Mouse (Mus musculus) intestine, embryonic 16.5 days (tissue): ENCODE measurements around the gene Fads2. TPM values are rescaled to one million over a fixed set of nuclear protein-coding genes. Genes with fewer than 3 reads are reported as not detected.
A peak's percentile ranks its signal among the peaks of the same experiment; 100 is the strongest.

Experiments
- ATAC-seq: fragments of 200-750 bp; cut with Nextera tagmentation; 2 replicates; pipeline ENCODE4 v1.8.0; 2017; ENCODE audit warnings: moderate TSS enrichment, moderate library complexity
- H3K27ac ChIP-seq: fragments of 300-500 bp; sonication (generic); 2 replicates; pipeline ENCODE4 v1.5.1; 2014; ENCODE audit warnings: mild to moderate bottlenecking, low read length
- H3K27me3 ChIP-seq: fragments of 300-500 bp; sonication (generic); replicated peaks from 2 replicates; pipeline ENCODE4 v1.6.1; 2014; ENCODE audit warnings: low read length, control low read depth, mixed read lengths; ENCODE audit not compliant: control insufficient read depth, insufficient read depth
- H3K36me3 ChIP-seq: fragments of 300-500 bp; sonication (generic); 2 replicates; pipeline ENCODE4 v1.6.1; 2014; ENCODE audit warnings: low read length, control low read depth; ENCODE audit not compliant: control insufficient read depth, insufficient read depth
- H3K4me1 ChIP-seq: fragments of 300-500 bp; sonication (generic); 2 replicates; pipeline ENCODE4 v1.6.1; 2014; ENCODE audit warnings: low read length, control low read depth, mixed read lengths; ENCODE audit not compliant: control insufficient read depth, insufficient read depth
- H3K4me2 ChIP-seq: fragments of 300-500 bp; sonication (generic); 2 replicates; pipeline ENCODE4 v1.6.1; 2014; ENCODE audit warnings: low read depth, low read length, control low read depth
- H3K4me3 ChIP-seq: fragments of 300-500 bp; sonication (generic); 2 replicates; pipeline ENCODE4 v1.5.1; 2014; ENCODE audit warnings: mild to moderate bottlenecking, low read length
- H3K9ac ChIP-seq: fragments of 300-500 bp; sonication (generic); 2 replicates; pipeline ENCODE4 v1.6.1; 2014; ENCODE audit warnings: low read depth, low read length
- H3K9me3 ChIP-seq: fragments of 300-500 bp; sonication (generic); 2 replicates; pipeline ENCODE4 v1.6.1; 2016; ENCODE audit warnings: low read length, control low read depth; ENCODE audit not compliant: control insufficient read depth
- WGBS: fragments of 180-500 bp; shearing (Covaris S2); extraction: QIAGEN DNeasy Blood & Tissue Kit; methylation state at CpG from one replicate; pipeline ENCODE4 v1.1.7; 2014; 5-methylcytosine and 5-hydroxymethylcytosine counted together
- polyA plus RNA-seq: library from polyadenylated mRNA; unstranded; fragments of >200 nt; fragmentation: Nextera tagmentation; extraction: Ambion mirVana; gene quantifications from 2 replicates; pipeline ENCODE4 v1.2.1, GENCODE M21; 2015

Gene Fads2
- polyA plus RNA-seq, 1 experiment from 2014 or later, result 206 TPM

GRCm38 (mm10) chr19:10126479-10127250, 25.1 kb upstream of the Fads2 start:
- WGBS, result 37% methylated on average over 5 of the region's 5 CpGs

GRCm38 (mm10) chr19:10123892-10124634, 22.5 kb upstream of the Fads2 start:
- H3K4me2 ChIP-seq, result no peak overlapping the region
- no peaks in the 10 kb centered on the region for H3K27me3 ChIP-seq
- no peaks in the 10 kb centered on the region for H3K36me3 ChIP-seq
- H3K4me1 ChIP-seq, result no peaks in the 10 kb centered on the region
- H3K9ac ChIP-seq, result no peak overlapping the region
- 77% methylated on average over 7 of the region's 7 CpGs for WGBS
- H3K4me3 ChIP-seq, result no peak overlapping the region
- no peaks in the 10 kb centered on the region for H3K9me3 ChIP-seq
- no peak overlapping the region for H3K27ac ChIP-seq
- ATAC-seq, result no peak

More at GRCm38 (mm10) chr19:10126479-10127250, 25.1 kb upstream of the Fads2 start:
- no peak overlapping the region for H3K9ac ChIP-seq
- no peaks in the 10 kb centered on the region for H3K9me3 ChIP-seq
- H3K27ac ChIP-seq, result peak overlapping the region; percentile 7; the same call in 1 of the 2 replicates
- ATAC-seq, result no peak
- no peaks in the 10 kb centered on the region for H3K4me1 ChIP-seq
- no peaks in the 10 kb centered on the region for H3K27me3 ChIP-seq
- no peaks in the 10 kb centered on the region for H3K36me3 ChIP-seq
- H3K4me2 ChIP-seq, result no peak overlapping the region
- no peak overlapping the region for H3K4me3 ChIP-seq

- Histone ChIP-seq H3K27ac (no peak overlapping the region), H3K9ac (no peak overlapping the region), H3K27me3 (no peaks in the 10 kb centered on the region), H3K36me3 (no peaks in the 10 kb centered on the region), H3K9me3 (no peaks in the 10 kb centered on the region), H3K4me2 (no peak overlapping the region), H3K4me3 (no peak overlapping the region), H3K4me1 (no peaks in the 10 kb centered on the region)
- WGBS, result 79% methylated on average over 5 of the region's 5 CpGs
- ATAC-seq, result no peak
Measured at GRCm38 (mm10) chr19:10122021-10122631, 20.6 kb upstream of the Fads2 start.

GRCm38 (mm10) chr19:10116641-10117040, 15.1 kb upstream of the Fads2 start:
- Histone ChIP-seq H3K4me1 (no peaks in the 10 kb centered on the region), H3K36me3 (no peaks in the 10 kb centered on the region), H3K27ac (no peak overlapping the region), H3K9ac (no peak overlapping the region), H3K4me3 (no peak overlapping the region), H3K4me2 (no peak overlapping the region), H3K9me3 (no peaks in the 10 kb centered on the region), H3K27me3 (no peaks in the 10 kb centered on the region)
- WGBS, result 65% methylated on average over 3 of the region's 3 CpGs
- no peak for ATAC-seq

- peak; percentile 53 for ATAC-seq
- 71% methylated on average over 6 of the region's 6 CpGs for WGBS
- Histone ChIP-seq H3K9ac (no peak overlapping the region), H3K27ac (0 out of 2 replicates have a peak overlapping the region, but pooled peaks have one; percentile 17), H3K4me3 (no peak overlapping the region), H3K9me3 (no peaks in the 10 kb centered on the region), H3K4me2 (no peak overlapping the region), H3K4me1 (no peaks in the 10 kb centered on the region), H3K36me3 (no peaks in the 10 kb centered on the region), H3K27me3 (no peaks in the 10 kb centered on the region)
Measured at GRCm38 (mm10) chr19:10115373-10116158, 14.0 kb upstream of the Fads2 start.

- Histone ChIP-seq H3K27me3 (no peaks in the 10 kb centered on the region), H3K4me3 (no peak overlapping the region), H3K9ac (no peak overlapping the region), H3K4me1 (no peaks in the 10 kb centered on the region), H3K27ac (no peak overlapping the region), H3K4me2 (no peak overlapping the region), H3K36me3 (no peaks in the 10 kb centered on the region), H3K9me3 (no peaks in the 10 kb centered on the region)
- WGBS, result 80% methylated on average over 4 of the region's 4 CpGs
- no peak for ATAC-seq
Measured at GRCm38 (mm10) chr19:10112956-10113355, 11.4 kb upstream of the Fads2 start.

GRCm38 (mm10) chr19:10108666-10109065, 7.1 kb upstream of the Fads2 start:
- Histone ChIP-seq H3K4me2 (no peak overlapping the region), H3K4me3 (no peak overlapping the region), H3K27ac (no peak overlapping the region), H3K9ac (no peak overlapping the region), H3K27me3 (no peaks in the 10 kb centered on the region), H3K4me1 (no peaks in the 10 kb centered on the region), H3K36me3 (no peaks in the 10 kb centered on the region), H3K9me3 (no peaks in the 10 kb centered on the region)
- ATAC-seq, result no peak
- 85% methylated on average over 2 of the region's 2 CpGs for WGBS

- Histone ChIP-seq H3K27ac (no peak overlapping the region), H3K9me3 (no peaks in the 10 kb centered on the region), H3K27me3 (no peaks in the 10 kb centered on the region), H3K4me3 (no peak overlapping the region), H3K4me1 (no peaks in the 10 kb centered on the region), H3K4me2 (no peak overlapping the region), H3K9ac (no peak overlapping the region), H3K36me3 (no peaks in the 10 kb centered on the region)
- ATAC-seq, result no peak
- 94% methylated on average over 1 of the region's 1 CpGs for WGBS
Measured at GRCm38 (mm10) chr19:10108129-10108528, 6.6 kb upstream of the Fads2 start.
